Comparison of ENCODE assay signal across 8 mouse cellular contexts in genomic region chrX:101329372-101330028, GRCm38 (mm10). TPM values are rescaled to one million over a fixed set of nuclear protein-coding genes. Genes with fewer than 3 reads are reported as not detected.
A peak's percentile ranks its signal among the peaks of the same experiment; 100 is the strongest.
DNase-seq lines count a peak whose midpoint lies in the region; ATAC-seq and TF ChIP-seq lines count a peak whose summit lies in the region.

No protein-coding gene starts in this region.

- peaks cover 4% of the 10 kb centered on the region; the same call in 1 of the 2 replicates for H3K4me1 ChIP-seq in cortical plate, adult 2 months (ENCODE audit: control insufficient read depth, insufficient read depth, low read length)
- no peaks in the 10 kb centered on the region; the same call in 1 of the 2 replicates for H3K4me1 ChIP-seq in intestine, embryonic 16.5 days (ENCODE audit: control insufficient read depth, insufficient read depth, low read length)
- peaks cover 8% of the 10 kb centered on the region; the same call in 1 of the 2 replicates for H3K4me1 ChIP-seq in midbrain, embryonic 12.5 days

- peak; percentile 53 to 88 for DNase-seq in adrenal gland, adult (ENCODE audit: inconsistent age in 2 of 2, low spot score in 1 of 2)
- DNase-seq in adrenal gland, postnatal 4 days (ENCODE audit: low spot score in 2 of 2), result no peak
- peak; percentile 42 for DNase-seq in gastrocnemius, postnatal 10 days
- DNase-seq in left cerebral cortex, postnatal 36 days (ENCODE audit: low spot score in 2 of 2), result peak; percentile 49 to 57
- peak; percentile 21 for DNase-seq in spleen, adult 12 weeks (ENCODE audit: low spot score)

- H3K9ac ChIP-seq in intestine, embryonic 16.5 days (ENCODE audit: low read depth, low read length), result peak overlapping the region; percentile 48; the same call in 1 of the 2 replicates
- H3K9ac ChIP-seq in midbrain, embryonic 12.5 days (replicated peaks), result 0 out of 2 replicates have a peak overlapping the region, but pooled peaks have one; percentile 6

- peak; percentile 70 for TF ChIP-seq CTCF in cortical plate, adult 2 months (IDR thresholded peaks at IDR 0.05; ENCODE audit: extremely low read depth, insufficient read depth, low read length)

- 31% methylated on average over 10 of the region's 10 CpGs for WGBS in intestine, embryonic 16.5 days
- 29% methylated on average over 9 of the region's 10 CpGs for WGBS in midbrain, embryonic 12.5 days

- H3K4me3 ChIP-seq in cortical plate, adult 2 months (ENCODE audit: insufficient read depth, low read length), result no peak overlapping the region
- no peak overlapping the region for H3K4me3 ChIP-seq in intestine, embryonic 16.5 days (ENCODE audit: low read length)
- no peak overlapping the region for H3K4me3 ChIP-seq in midbrain, embryonic 12.5 days

- H3K27me3 ChIP-seq in intestine, embryonic 16.5 days (replicated peaks; ENCODE audit: control insufficient read depth, insufficient read depth, low read length), result no peaks in the 10 kb centered on the region
- H3K27me3 ChIP-seq in midbrain, embryonic 12.5 days, result no peaks in the 10 kb centered on the region

- no peaks in the 10 kb centered on the region for H3K36me3 ChIP-seq in intestine, embryonic 16.5 days (ENCODE audit: control insufficient read depth, insufficient read depth, low read length)
- no peaks in the 10 kb centered on the region for H3K36me3 ChIP-seq in midbrain, embryonic 12.5 days

- no peak for TF ChIP-seq POLR2A in cortical plate, adult 2 months (IDR thresholded peaks at IDR 0.05; ENCODE audit: extremely low read depth, insufficient read depth, low read length)

- H3K4me2 ChIP-seq in intestine, embryonic 16.5 days (ENCODE audit: low read depth, low read length), result no peak overlapping the region
- no peak overlapping the region; the same call in 1 of the 2 replicates for H3K4me2 ChIP-seq in midbrain, embryonic 12.5 days (replicated peaks)

- intact Hi-C loops in left cerebral cortex, postnatal 36 days (cut with DNase I), result loop anchor here (1.0 to 5.0 kb wide), 2 partner anchors 88 to 197 kb away; no protein-coding TSS in a partner anchor

- peak overlapping the region; percentile 78 for H3K27ac ChIP-seq in cortical plate, adult 2 months (ENCODE audit: insufficient read depth, low read length)
- H3K27ac ChIP-seq in intestine, embryonic 16.5 days (ENCODE audit: low read length), result peak overlapping the region; percentile 45
- peak overlapping the region; percentile 66 for H3K27ac ChIP-seq in midbrain, embryonic 12.5 days (replicated peaks)

- no peak for ATAC-seq in intestine, embryonic 16.5 days
- no peak for ATAC-seq in midbrain, embryonic 12.5 days (ENCODE audit: low FRiP score, low read depth)

- no peaks in the 10 kb centered on the region for H3K9me3 ChIP-seq in intestine, embryonic 16.5 days (ENCODE audit: control insufficient read depth, low read length)
- H3K9me3 ChIP-seq in midbrain, embryonic 12.5 days, result no peaks in the 10 kb centered on the region

RNA-seq across cellular contexts. Expression of gene Nlgn3, which starts 30.5 kb away (rescaled TPM):
- total RNA-seq in adrenal gland, postnatal 4 days (2021), result 10 to 100 TPM; 13.4 to 13.6 TPM
- polyA plus RNA-seq in cortical plate, adult 2 months (2012; rRNA removed), result 49.1 and 51.5 TPM in 2 replicates
- 1 to 10 TPM; 1.4 to 1.6 TPM for total RNA-seq in gastrocnemius, postnatal 10 days (2021)
- 3.6 and 4.1 TPM in 2 replicates for polyA plus RNA-seq in intestine, embryonic 16.5 days (2015; fragmentation: Nextera tagmentation; extraction: Ambion mirVana)
- 100 to 1,000 TPM; 161 to 163 TPM for total RNA-seq in left cerebral cortex, postnatal 36 days (2021)
- polyA plus RNA-seq in midbrain, embryonic 12.5 days (2016; fragmentation: Nextera tagmentation; extraction: Ambion mirVana), result 28.3 and 34.2 TPM in 2 replicates

RNA-seq across cellular contexts. Expression of gene Gjb1, which starts 46.7 kb away (rescaled TPM):
- total RNA-seq in adrenal gland, postnatal 4 days (2021), result 10 to 100 TPM in 1 of 2 experiments, 1 to 10 TPM in 1; 6.2 to 43.9 TPM
- 24.2 and 34.6 TPM in 2 replicates for polyA plus RNA-seq in cortical plate, adult 2 months (2012; rRNA removed)
- total RNA-seq in gastrocnemius, postnatal 10 days (2021), result 1 to 10 TPM; 1.8 to 2.1 TPM
- polyA plus RNA-seq in intestine, embryonic 16.5 days (2015; fragmentation: Nextera tagmentation; extraction: Ambion mirVana), result 119 and 154 TPM in 2 replicates
- 10 to 100 TPM in 1 of 2 experiments, 1 to 10 TPM in 1; 8.9 to 15.1 TPM for total RNA-seq in left cerebral cortex, postnatal 36 days (2021)
- not detected in 2 replicates for polyA plus RNA-seq in midbrain, embryonic 12.5 days (2016; fragmentation: Nextera tagmentation; extraction: Ambion mirVana)

RNA-seq across cellular contexts. Expression of gene Med12, which starts 55.7 kb away (rescaled TPM):
- total RNA-seq in adrenal gland, postnatal 4 days (2021), result 10 to 100 TPM; 43.6 to 48.7 TPM
- 31.6 and 33.1 TPM in 2 replicates for polyA plus RNA-seq in cortical plate, adult 2 months (2012; rRNA removed)
- 10 to 100 TPM; 25.6 to 28.8 TPM for total RNA-seq in gastrocnemius, postnatal 10 days (2021)
- polyA plus RNA-seq in intestine, embryonic 16.5 days (2015; fragmentation: Nextera tagmentation; extraction: Ambion mirVana), result 19.9 and 22.3 TPM in 2 replicates
- total RNA-seq in left cerebral cortex, postnatal 36 days (2021), result 10 to 100 TPM; 18.4 to 26.4 TPM
- polyA plus RNA-seq in midbrain, embryonic 12.5 days (2016; fragmentation: Nextera tagmentation; extraction: Ambion mirVana), result 40.0 and 40.4 TPM in 2 replicates

Comparison
In these comparisons a context has a peak if more than half of its experiments do, and no peak if none do; other contexts are left out.
1. DNase-seq: peak in adrenal gland, adult (2 of 2), gastrocnemius, postnatal 10 days (single experiment), left cerebral cortex, postnatal 36 days (2 of 2) and spleen, adult 12 weeks (single experiment); none in adrenal gland, postnatal 4 days (0 of 2).
2. RNA of gene Nlgn3, which starts 30.5 kb away (total RNA-seq): 161 to 163 TPM in left cerebral cortex, postnatal 36 days; 13.4 to 13.6 TPM in adrenal gland, postnatal 4 days and 1.4 to 1.6 TPM in gastrocnemius, postnatal 10 days; every median in the first group is over 10 times any median in the second.
3. Peak in every context shown above with its lines, with median percentiles within 50 percentile points of each other: H3K27ac ChIP-seq.